In genomic region chr7:137397361-137397910, GRCm38 (mm10) we compare ENCODE assay signal across 25 mouse cellular contexts. TPM values are rescaled to one million over a fixed set of nuclear protein-coding genes. Genes with fewer than 3 reads are reported as not detected.
DNase-seq lines count a peak whose midpoint lies in the region; ATAC-seq and TF ChIP-seq lines count a peak whose summit lies in the region.
"Had no signal": no experiment of that assay in that cellular context is flagged by ENCODE, and none has a peak within 500 bp of the region (broad histone marks: within the 10 kb centered on the region; RNA-seq: fewer than 3 reads in every experiment).

No protein-coding gene starts in this region.

- H3K4me2 ChIP-seq in intestine, postnatal 0 days (replicated peaks; ENCODE audit: low read depth), result no peak overlapping the region
- no peak overlapping the region for H3K4me2 ChIP-seq in intestine, embryonic 16.5 days (ENCODE audit: low read depth, low read length)
- no peak overlapping the region for H3K4me2 ChIP-seq in midbrain, embryonic 13.5 days (replicated peaks)
- H3K4me2 ChIP-seq: embryonic facial prominence, embryonic 12.5 days; forebrain, embryonic 15.5 days; heart, embryonic 15.5 days; limb, embryonic 12.5 days; liver, embryonic 11.5 days; midbrain, embryonic 12.5 days; neural tube, embryonic 13.5 days had no signal

- H3K36me3 ChIP-seq in intestine, postnatal 0 days (ENCODE audit: control insufficient read depth, insufficient read depth), result no peaks in the 10 kb centered on the region
- no peaks in the 10 kb centered on the region for H3K36me3 ChIP-seq in intestine, embryonic 16.5 days (ENCODE audit: control insufficient read depth, insufficient read depth, low read length)
- no peaks in the 10 kb centered on the region for H3K36me3 ChIP-seq in midbrain, embryonic 13.5 days
- H3K36me3 ChIP-seq: embryonic facial prominence, embryonic 12.5 days; forebrain, embryonic 15.5 days; heart, embryonic 10.5 days; heart, embryonic 15.5 days; midbrain, embryonic 12.5 days had no signal

- no peaks in the 10 kb centered on the region for H3K4me1 ChIP-seq in intestine, postnatal 0 days (replicated peaks; ENCODE audit: control insufficient read depth, insufficient read depth, low read length)
- no peaks in the 10 kb centered on the region for H3K4me1 ChIP-seq in intestine, embryonic 16.5 days (ENCODE audit: control insufficient read depth, insufficient read depth, low read length)
- H3K4me1 ChIP-seq in midbrain, embryonic 13.5 days (replicated peaks), result no peaks in the 10 kb centered on the region
- H3K4me1 ChIP-seq: embryonic facial prominence, embryonic 12.5 days; forebrain, embryonic 15.5 days; limb, embryonic 12.5 days; megakaryocyte, embryonic 14.5 days; midbrain, embryonic 12.5 days had no signal

- H3K9me3 ChIP-seq in intestine, postnatal 0 days (ENCODE audit: control insufficient read depth), result no peaks in the 10 kb centered on the region
- H3K9me3 ChIP-seq in intestine, embryonic 16.5 days (ENCODE audit: control insufficient read depth, low read length), result no peaks in the 10 kb centered on the region
- no peaks in the 10 kb centered on the region; the same call in 1 of the 2 replicates for H3K9me3 ChIP-seq in midbrain, embryonic 13.5 days
- H3K9me3 ChIP-seq: forebrain, embryonic 15.5 days; heart, embryonic 10.5 days; heart, embryonic 15.5 days; neural tube, embryonic 13.5 days had no signal

- WGBS in intestine, postnatal 0 days, result 95% methylated on average over 8 of the region's 8 CpGs
- WGBS in intestine, embryonic 16.5 days, result 93% methylated on average over 8 of the region's 8 CpGs
- 94% methylated on average over 8 of the region's 8 CpGs for WGBS in midbrain, embryonic 13.5 days

- no peaks in the 10 kb centered on the region for H3K27me3 ChIP-seq in intestine, postnatal 0 days (replicated peaks; ENCODE audit: control insufficient read depth, insufficient read depth, low read length)
- H3K27me3 ChIP-seq in intestine, embryonic 16.5 days (replicated peaks; ENCODE audit: control insufficient read depth, insufficient read depth, low read length), result no peaks in the 10 kb centered on the region
- no peaks in the 10 kb centered on the region for H3K27me3 ChIP-seq in midbrain, embryonic 13.5 days
- H3K27me3 ChIP-seq: embryonic facial prominence, embryonic 12.5 days; forebrain, embryonic 15.5 days; heart, embryonic 15.5 days; limb, embryonic 12.5 days; megakaryocyte, embryonic 14.5 days; midbrain, embryonic 12.5 days; neural tube, embryonic 13.5 days had no signal

- ATAC-seq in intestine, postnatal 0 days, result 0 out of 2 replicates have a peak, but pooled peaks have one; percentile 25
- ATAC-seq in intestine, embryonic 16.5 days, result no peak
- peak; percentile 35; the same call in 1 of the 2 replicates for ATAC-seq in megakaryocyte, adult 5-6 weeks (ENCODE audit: poor library complexity, severe bottlenecking)
- no peak for ATAC-seq in midbrain, embryonic 13.5 days
- ATAC-seq: forebrain, embryonic 15.5 days; hindbrain, embryonic 16.5 days had no signal

- no peak overlapping the region for H3K4me3 ChIP-seq in intestine, postnatal 0 days (ENCODE audit: low read depth, low read length)
- no peak overlapping the region for H3K4me3 ChIP-seq in intestine, embryonic 16.5 days (ENCODE audit: low read length)
- H3K4me3 ChIP-seq in midbrain, embryonic 13.5 days (replicated peaks), result no peak overlapping the region
- H3K4me3 ChIP-seq: embryonic facial prominence, embryonic 12.5 days; forebrain, embryonic 15.5 days; heart, embryonic 10.5 days; heart, embryonic 15.5 days; limb, embryonic 12.5 days; megakaryocyte, embryonic 14.5 days; midbrain, embryonic 12.5 days; neural tube, embryonic 13.5 days had no signal

- peak; percentile 2 for DNase-seq in Muller cell, postnatal 12 days (ENCODE audit: inconsistent ontology term)
- DNase-seq in adrenal gland, adult 8-10 months, result peak; percentile 70
- no peak for DNase-seq in adipocyte (ENCODE audit: low spot score)
- no peak for DNase-seq in kidney, postnatal 10 days
- DNase-seq: B cell, adult 2 months; cerebellum, adult 11-12 months; cerebellum, adult 9-11 months; embryo, embryonic 11 days; kidney, adult 8-10 months; lung, postnatal 36 days; thymus, postnatal 14 days had no signal

- no peak for TF ChIP-seq CTCF in intestine, postnatal 0 days (IDR thresholded peaks at IDR 0.05; ENCODE audit: low read depth)

- no peak overlapping the region for H3K9ac ChIP-seq in intestine, postnatal 0 days (ENCODE audit: low read depth, low read length)
- H3K9ac ChIP-seq in intestine, embryonic 16.5 days (ENCODE audit: low read depth, low read length), result no peak overlapping the region
- H3K9ac ChIP-seq in midbrain, embryonic 13.5 days (replicated peaks), result no peak overlapping the region
- H3K9ac ChIP-seq: embryonic facial prominence, embryonic 12.5 days; forebrain, embryonic 15.5 days; heart, embryonic 15.5 days; limb, embryonic 12.5 days; midbrain, embryonic 12.5 days; neural tube, embryonic 13.5 days had no signal

- H3K27ac ChIP-seq in intestine, postnatal 0 days (ENCODE audit: low read depth, low read length), result no peak overlapping the region
- no peak overlapping the region for H3K27ac ChIP-seq in intestine, embryonic 16.5 days (ENCODE audit: low read length)
- no peak overlapping the region for H3K27ac ChIP-seq in midbrain, embryonic 13.5 days
- H3K27ac ChIP-seq: embryonic facial prominence, embryonic 12.5 days; forebrain, embryonic 15.5 days; heart, embryonic 10.5 days; heart, embryonic 15.5 days; limb, embryonic 12.5 days; midbrain, embryonic 12.5 days; neural tube, embryonic 13.5 days had no signal

RNA-seq across cellular contexts. Expression of gene 9430038I01Rik, which starts 13.1 kb away (rescaled TPM):
- 28.3 and 29.8 TPM in 2 replicates for polyA plus RNA-seq in intestine, postnatal 0 days (2015; fragmentation: Nextera tagmentation; extraction: Ambion mirVana)
- polyA plus RNA-seq in intestine, embryonic 16.5 days (2015; fragmentation: Nextera tagmentation; extraction: Ambion mirVana), result 23.6 and 24.3 TPM in 2 replicates
- 10 to 100 TPM; 11.6 to 17.1 (median 12.0) TPM for total RNA-seq in adrenal gland, adult 8-10 months (2022)
- total RNA-seq in megakaryocyte, adult 5-6 weeks (2015), result 23.6 and 24.0 TPM in 2 replicates
- 24.4 and 27.3 TPM in 2 replicates for total RNA-seq in megakaryocyte, adult 5-6 weeks (2017)
- 11.9 and 14.7 TPM in 2 replicates for polyA plus RNA-seq in midbrain, embryonic 13.5 days (2015; fragmentation: Nextera tagmentation; extraction: Ambion mirVana)

RNA-seq across cellular contexts. Expression of gene Glrx3, which starts 40.0 kb away (rescaled TPM):
- polyA plus RNA-seq in intestine, postnatal 0 days (2015; fragmentation: Nextera tagmentation; extraction: Ambion mirVana), result 127 and 129 TPM in 2 replicates
- 203 and 218 TPM in 2 replicates for polyA plus RNA-seq in intestine, embryonic 16.5 days (2015; fragmentation: Nextera tagmentation; extraction: Ambion mirVana)
- total RNA-seq in adrenal gland, adult 8-10 months (2022), result 100 to 1,000 TPM in 1 of 4 experiments, 10 to 100 TPM in 3; 81.5 to 105 (median 87.5) TPM
- total RNA-seq in megakaryocyte, adult 5-6 weeks (2015), result 68.7 and 69.5 TPM in 2 replicates
- 83.5 and 92.3 TPM in 2 replicates for total RNA-seq in megakaryocyte, adult 5-6 weeks (2017)
- 277 TPM in 2 replicates for polyA plus RNA-seq in midbrain, embryonic 13.5 days (2015; fragmentation: Nextera tagmentation; extraction: Ambion mirVana)

Comparison
In these comparisons a context has a peak if more than half of its experiments do, and no peak if none do; other contexts are left out.
1. ATAC-seq: peak in intestine, postnatal 0 days (single experiment) and megakaryocyte, adult 5-6 weeks (single experiment); none in intestine, embryonic 16.5 days (single experiment) and midbrain, embryonic 13.5 days (single experiment).
2. DNase-seq: peak in Muller cell, postnatal 12 days (single experiment) and adrenal gland, adult 8-10 months (single experiment); none in adipocyte (single experiment) and kidney, postnatal 10 days (single experiment).